Mouse (Mus musculus): ENCODE measurements around the gene Aldh3a1.

The Aldh3a1 gene

DNA sequence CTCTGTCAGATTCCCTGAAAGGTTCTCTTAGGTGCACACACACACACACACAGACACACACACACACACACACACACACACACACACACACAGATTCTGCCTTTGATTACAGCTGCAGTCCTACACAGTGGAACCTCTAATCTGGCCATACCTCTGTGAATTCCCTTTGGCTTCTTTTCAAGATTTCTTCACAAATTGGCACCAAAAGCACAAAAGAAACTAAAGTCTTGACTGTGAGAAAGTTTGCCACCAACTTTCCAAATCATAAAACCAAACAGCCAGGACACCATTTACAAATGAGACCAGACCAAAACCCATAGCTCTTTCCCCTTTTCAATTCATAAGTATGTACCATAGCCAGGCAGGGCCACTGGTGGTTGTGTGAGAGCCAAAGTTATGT is 9.4 kb upstream of the Aldh3a1 start:
- no peak for DNase-seq

DNA sequence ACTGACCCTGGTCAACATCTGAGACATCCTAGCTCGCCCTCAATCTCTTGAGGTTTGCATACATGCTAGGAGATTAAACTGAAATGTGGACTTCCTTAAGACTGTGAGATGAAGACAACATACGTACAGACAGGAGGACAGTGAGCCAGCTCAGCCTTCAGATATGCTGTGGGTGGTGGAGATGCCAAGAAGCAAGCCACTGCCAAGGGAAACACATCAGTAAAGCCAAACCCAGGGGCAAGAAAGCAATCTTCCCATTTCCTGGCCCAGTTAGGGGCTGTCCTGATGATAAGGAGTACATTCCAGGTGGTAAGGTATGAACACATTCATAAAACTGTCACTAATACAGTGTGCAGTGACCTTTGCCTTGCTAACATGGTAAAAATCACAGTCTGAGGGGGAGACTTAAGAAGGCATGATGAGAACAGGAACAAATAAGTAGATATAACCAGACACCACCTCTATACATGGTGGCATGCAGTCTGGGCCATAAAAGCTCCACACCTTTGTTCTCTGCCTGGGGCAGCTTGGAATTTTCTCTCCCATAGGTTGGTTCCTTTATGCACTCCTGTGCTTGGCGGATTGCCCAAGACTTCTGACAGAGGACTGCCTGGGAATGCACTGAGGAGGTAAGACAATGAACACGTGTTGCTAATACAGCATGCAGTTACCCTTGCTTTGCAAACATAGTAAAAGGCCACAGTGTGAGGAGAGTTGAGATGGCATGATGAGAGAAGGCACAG is 7.5 kb upstream of the Aldh3a1 start:
- no peak for DNase-seq

DNA sequence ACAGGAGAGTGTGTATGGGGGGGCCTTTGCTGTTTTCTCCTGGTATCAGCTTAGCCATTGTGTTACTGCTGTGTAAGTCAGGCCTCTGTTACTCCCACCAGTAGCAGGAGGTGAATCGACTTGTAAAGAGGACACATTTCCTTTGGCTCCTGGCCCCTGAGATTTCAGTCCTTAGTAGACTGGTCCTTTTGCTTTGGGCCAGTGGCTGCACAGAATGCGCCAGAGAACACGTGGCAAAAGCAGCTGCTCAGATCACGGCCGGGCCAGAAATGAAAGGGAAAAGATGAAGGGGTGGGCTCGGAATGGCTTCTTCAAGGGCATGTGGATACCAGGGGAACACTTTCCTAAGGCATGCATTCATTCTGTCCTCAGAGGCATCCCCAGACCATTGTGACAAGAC is 5.2 kb upstream of the Aldh3a1 start:
- DNase-seq = no peak

DNA sequence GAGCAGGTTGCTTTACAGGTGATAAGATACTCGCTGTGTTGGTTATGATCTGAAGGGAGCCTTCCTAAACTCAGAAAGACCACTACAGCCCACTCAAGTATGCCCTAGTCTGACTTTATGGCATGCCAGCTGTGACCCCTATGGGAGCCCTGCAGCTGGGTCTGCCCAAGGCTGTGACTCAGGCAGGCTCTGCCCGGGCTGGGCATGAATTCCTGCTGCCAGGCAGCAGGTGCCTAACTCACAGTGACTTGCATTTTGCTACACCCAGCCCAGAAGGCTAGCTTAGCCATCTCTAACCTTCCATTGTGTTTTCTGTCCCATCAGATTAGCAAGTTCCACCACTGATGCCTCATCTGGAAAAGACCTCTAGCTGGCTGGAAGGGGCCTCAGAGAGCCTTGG is 4.5 kb upstream of the Aldh3a1 start:
- DNase-seq = no peak

DNA sequence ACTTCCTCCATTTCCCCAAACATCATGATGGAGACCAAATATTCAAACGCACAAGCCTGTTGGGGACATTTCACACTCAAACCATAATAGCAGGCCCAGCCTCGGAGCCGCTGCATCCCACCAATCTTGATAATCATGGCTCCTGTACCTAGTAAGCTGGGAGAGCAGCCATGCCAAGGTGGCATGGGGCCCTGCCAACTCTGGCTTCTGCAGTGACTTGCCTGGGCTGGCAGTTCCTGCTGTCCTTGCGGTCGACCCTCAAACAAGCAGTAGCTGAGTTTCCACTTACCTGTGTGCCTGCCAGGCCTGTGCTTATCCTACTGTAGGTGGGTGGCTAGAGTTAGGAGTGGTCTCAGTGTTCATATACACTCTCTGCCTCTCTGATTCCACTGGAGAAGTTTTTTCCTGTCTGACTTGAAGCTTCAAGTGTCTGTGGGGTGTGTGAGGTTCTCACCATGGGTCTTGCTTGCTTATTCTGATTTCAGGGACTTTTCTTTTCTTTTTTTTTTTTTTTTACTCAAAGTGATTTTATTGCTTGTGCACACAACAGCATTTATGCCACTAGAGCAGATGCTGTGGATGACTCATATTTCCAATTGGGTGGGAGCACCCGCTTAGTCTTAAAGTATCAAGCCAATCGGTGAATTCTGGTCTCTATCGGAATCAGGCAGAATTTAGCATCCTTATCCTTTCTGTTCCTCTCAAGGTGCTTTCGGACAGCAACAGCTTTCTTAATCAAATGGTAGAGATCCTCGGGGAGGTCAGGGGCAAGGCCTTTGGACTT is 2.0 kb upstream of the Aldh3a1 start:
- no peak for DNase-seq

DNA sequence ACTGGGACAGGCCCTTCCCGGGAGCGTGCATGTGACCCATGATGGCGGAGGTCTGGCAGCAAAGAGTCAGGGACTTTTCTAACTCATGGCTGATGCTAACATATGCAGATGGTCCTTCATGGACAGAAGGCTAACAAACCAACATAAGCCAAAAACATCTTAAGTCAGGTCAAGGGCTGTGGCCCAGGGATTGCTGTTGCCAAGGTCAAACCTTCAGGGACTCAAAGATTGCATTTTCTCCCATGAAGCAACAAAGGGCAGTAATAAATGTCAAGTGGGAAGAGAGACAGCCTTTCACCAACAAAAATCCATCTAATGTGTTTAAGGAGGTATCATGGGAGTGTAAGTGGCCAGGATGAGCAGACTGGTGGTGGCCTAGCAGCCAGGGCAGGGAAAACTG is 1.2 kb upstream of the Aldh3a1 start:
- no peak for DNase-seq

DNA sequence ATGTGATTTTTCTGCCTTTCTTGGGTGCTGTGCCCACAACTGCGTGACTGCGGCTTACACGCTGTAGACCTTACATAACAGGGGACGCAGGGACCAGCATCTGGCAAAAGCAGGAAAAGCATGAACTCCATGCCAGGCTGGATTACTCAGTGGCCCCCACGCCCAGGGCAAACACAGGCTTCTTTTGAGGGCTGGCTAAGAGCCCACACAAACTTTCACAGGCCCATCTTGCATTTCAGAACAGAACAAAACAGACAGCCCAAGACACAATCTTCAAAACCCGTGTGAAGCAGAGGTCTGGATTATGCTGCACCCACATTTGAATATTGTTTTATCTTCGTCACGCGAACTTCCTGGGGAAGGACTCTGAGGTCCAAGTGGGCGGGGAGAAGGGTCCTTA is 979 bp downstream of the Aldh3a1 start:
- no peak for DNase-seq

DNA sequence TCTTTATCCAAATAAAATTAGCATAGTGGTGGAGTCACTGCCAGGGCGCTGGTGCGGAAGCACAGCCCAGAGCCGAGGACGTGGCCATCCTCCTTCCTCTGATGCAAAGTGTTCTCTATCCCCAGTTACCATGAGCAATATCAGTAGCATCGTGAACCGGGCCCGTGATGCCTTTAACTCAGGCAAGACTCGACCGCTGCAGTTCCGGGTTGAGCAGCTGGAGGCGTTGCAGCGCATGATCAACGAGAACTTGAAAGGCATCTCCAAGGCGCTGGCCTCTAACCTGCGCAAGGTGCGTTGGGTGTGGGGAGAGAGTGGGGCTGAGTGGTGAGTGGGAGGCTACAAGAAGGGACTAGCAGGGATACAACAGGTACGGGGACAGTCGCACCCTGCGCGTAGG is 4.8 kb downstream of the Aldh3a1 start:
- DNase-seq = no peak

DNA sequence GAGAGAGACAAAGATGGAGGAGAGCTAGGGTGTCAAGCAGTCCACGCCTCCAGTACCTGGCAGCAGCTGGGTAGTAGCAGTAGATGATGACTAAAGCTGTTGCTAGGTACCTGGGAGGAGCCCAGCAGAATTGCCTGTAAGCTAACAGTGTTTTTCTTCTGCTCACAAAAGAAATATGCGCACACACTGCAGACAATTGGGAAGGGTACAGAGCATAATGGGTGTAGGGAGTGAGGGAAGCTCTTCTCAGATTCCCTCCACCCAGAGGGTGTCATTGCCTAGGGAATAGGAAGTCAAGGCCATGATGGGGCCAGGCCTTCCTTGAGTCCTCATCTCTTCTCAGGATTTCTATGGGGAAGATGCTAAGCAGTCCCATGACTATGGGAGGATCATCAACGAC is 8.6 kb downstream of the Aldh3a1 start:
- no peak for DNase-seq

DNA sequence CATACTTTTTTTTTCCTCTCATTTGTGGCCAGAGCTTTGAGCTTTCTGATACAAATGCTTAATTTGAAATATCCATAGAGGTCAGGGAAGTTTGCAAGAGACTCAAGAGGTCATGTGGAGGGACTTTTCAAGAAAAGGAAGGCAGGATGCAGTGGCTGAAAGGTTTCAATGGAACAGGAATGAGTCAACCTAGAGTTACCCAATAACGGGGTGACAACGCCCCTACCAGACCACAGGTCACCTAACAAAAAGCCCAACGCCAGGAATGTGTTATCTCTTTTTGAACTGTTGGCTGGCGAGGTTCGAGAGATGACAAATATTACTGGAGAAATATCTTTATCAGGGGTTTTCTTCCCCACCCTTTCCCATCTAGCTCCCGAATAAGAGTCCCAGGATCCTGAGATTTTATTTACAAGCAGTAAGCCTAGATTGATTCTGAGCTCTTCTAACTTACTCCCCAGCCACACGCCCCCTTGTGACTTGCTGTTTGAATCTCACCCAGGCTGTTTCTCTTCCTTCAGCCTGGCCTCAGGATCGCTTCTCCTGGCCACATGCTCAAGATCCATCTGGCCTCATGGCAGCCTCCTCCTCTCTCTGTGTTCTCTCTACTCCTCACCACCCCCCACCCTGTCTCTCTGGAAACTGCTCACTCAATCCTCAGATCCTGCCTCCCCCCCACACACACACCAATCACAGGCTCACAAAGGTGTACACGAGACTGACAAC is 13.0 kb downstream of the Aldh3a1 start:
- DNase-seq = no peak

DNA sequence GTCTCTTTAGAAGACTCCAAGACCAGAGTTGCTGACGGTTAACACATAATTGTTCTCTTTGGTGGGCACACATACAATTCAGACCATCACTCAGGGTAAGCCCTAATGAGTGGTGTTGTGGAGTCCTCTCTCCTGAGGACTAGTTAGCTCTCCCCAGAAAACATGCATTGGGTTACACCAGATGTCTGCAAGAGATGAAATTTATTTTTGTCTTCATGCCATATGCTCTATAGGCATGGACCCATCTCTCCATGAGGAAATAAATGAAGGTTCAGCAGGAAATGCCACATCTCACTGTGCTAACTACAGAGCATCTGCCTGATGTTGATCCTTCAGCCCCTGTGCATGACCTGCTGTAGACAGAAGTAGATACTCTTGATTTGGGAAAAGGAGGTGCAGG is 14.7 kb downstream of the Aldh3a1 start:
- no peak for DNase-seq

DNA sequence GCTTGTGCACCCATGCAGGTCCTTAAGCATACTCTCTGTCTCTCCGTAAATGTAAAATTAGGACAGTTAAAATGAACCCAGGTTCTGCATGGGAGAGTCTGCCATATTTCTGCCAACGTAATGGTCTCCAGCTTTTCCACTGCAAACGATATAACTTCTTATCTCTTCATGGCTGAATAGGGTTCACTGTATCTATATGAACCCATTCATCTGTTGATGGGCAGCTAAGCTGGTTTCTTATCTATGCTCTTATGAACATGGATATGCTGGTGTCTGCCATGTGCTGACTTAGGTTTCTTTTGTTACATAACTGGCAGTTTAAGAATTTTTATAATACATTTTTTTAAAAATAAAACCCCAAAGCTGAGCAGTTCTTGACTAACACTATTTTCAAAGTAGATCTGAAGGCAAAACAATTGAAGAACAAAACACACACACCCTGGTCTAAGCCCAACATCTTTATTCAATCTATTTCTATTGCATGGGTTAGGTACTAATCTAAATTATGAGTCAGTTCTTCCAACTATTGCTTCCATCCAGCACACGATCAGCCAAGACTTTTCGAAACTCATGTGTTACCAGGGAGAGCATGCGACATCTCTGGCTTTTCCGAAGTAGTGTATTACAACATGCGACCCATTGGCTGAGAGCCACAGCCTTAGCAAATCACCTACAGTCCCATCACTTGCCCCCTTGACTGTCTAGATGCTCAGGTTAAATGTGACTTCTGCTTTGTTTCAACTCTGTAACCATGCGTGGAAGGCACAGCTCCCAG is 15.8 kb downstream of the Aldh3a1 start:
- no peak for DNase-seq

DNA sequence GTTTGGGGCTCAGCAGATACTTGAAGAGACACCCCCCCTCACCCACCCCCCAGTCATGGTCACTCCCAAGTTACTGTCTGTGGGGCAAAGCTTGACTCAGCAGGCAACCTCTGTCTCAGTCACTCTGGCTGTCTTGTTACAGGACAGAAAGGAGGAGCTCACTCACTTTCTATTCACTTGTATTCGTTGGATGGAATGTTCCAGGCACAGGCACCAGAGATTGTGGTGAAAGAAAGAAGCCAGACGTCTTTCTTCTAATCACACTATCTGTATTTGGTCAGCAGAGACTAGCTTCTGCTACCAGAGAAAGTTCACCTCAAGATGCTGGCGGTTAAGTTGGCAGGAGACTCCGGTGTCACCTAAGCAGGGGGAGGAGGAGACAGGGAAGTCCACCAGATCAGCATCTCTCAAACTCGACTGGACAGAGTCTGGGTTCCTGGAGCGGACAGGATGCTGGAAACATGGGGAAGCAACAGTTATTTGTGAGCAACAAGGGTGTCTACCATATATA is 17.0 kb downstream of the Aldh3a1 start:
- no peak for DNase-seq

DNA sequence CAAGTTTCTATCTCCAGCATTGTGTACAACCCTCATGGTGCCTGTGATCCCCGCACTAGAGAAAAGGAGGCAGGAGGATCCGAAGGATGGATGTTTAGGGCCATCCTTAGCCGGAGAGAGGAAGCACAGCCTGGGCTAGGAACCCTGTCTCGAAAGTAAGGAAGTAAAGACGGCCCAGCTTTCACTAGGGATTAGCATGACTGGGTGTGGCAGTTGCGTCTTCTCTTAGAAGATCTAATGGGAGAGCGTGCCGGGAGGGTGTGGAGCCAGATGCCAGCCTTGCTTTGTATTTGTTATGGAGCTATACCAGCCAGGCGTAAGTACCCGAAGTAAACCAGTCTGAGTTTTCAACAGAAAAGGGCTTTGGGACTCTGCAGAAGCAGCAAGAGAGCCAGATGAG is 17.6 kb downstream of the Aldh3a1 start:
- no peak for DNase-seq

DNA sequence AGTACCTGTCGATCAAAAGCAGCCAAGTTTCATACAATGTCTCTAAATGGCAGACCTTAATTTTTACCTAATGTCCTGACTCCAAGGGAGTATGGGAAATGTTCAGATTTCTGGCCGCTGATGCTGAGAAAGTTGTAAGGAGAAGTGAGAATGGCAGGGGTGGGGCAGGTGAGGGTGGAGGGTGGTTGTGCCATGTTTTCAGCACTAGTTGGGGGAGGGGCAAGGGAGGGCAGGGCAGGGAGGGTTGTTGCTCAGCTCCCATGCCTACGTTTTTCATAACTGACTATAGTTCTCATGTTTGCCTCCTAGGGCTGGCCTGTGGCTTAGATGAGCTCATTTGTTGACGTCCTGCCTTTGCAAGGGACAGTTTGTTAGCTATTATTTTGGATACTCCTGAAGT is 18.2 kb downstream of the Aldh3a1 start:
- DNase-seq = no peak

DNA sequence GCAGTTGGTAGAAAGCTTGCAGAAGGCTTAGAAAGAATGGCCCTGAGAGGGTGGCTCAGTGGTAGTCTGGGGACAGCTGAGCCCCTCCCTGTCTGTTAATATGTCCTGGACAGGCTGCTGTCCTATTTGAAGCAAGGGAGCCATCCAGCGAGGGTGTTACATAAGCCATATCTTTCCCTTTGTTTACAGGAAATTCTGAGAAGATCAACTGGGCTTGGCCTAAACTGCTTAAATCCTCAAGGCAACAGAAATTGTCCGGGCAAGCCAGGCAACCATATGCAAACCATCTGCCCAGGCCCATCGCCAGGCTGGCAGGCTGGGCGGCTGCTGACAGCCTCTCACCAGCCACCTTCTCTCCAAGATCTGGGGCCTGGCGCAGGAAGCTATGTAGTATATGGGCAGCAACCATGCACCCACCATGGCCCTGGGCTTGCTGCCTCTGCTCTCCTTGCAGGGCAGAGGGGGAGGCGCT is 18.6 kb downstream of the Aldh3a1 start:
- DNase-seq = peak; percentile 50

DNA sequence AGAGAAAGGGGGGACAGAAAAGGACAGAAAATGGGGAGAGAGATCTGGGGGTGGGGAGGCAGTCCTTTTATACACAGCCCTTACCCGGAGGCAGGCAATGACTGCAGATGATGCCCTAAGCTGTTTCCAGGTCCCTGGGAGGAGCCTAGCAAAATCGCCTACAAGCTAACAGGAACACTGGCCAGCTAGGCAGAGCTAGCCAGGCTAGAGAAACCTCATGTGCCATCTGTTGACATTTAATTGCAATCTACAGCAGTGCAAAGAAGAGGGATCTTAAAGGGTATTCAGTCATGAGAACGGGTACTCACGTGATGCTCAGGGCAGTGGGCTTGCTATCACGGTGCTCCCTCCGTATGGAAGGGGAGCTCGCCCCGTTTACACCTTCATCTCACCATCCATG is 20.5 kb downstream of the Aldh3a1 start:
- no peak for DNase-seq

DNA sequence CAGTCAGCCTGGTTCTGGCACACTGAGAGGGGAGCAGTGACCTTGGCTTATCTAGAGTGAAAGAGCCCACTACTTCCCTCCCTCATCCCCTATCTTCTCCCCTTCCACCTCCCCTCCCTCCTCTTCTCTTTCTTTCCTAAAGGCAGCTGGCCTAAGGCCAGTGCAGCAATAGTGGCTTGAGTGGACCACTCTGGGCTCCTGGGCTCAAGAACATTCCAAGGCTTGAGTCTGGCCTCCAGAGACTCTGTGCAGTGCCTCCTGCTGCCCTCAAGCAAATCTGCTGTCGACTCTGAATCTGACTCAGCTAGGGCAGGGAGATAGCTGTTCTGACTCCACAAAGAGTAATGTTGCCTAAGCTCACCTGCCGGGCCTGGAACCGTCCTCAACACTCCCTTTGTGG is 21.1 kb downstream of the Aldh3a1 start:
- no peak for DNase-seq

DNA sequence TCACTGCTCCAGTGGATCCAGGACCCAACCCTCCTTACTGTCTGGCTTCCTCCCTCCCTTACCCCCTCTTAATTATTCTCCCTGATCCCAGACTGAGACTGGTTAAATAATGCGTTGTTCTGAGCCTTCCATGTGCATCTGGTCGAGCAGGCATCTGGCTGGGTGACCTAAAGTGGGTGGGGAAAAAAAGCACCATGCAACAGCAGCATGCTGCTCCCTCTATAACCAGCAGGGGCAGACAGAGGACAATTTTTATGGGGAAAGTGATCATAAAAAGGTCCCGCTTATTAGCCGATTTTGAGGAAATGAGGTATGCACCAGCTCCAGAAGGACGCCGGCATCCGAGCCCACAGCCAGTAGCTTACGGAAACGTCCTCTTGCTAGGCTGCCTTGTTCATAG is 24.0 kb downstream of the Aldh3a1 start:
- DNase-seq = peak; percentile 40

DNA sequence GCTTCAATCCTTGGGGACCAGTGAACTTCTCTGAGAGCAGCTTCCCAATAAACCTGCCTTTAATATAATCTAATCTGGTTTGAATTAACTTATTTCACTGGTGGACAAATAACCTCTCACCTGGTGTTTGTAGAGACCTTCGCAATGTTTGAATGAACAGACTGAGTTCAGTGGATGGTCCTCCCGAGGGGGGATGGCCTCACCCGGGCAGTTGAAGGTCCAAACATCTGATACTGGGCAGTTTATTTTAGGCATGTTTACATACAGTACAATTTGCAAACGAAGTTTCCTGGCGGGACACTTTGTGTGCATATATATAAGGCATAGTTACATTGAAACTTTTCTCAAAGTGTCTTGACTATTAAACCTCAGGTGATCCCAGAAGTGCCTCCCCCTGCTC is 26.8 kb downstream of the Aldh3a1 start:
- no peak for DNase-seq

DNA sequence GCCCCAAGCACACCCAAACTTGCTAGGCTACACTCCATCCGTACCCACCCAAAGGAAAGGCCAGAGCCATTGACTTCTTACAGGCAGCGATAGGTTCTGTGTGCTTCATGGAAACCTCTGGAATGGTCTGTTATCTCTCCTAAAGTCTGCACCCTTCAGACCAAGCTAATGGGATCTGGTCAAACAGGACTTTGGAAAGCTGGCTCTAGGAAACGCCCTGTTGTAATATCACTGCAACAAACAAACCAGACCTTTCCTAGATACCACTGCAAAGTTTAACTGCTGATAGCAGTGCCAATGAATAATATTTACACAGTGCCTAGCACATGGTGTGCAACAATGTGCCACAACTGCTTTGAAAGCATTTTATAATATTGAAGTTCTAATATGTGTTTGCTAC is 28.7 kb downstream of the Aldh3a1 start:
- no peak for DNase-seq

DNA sequence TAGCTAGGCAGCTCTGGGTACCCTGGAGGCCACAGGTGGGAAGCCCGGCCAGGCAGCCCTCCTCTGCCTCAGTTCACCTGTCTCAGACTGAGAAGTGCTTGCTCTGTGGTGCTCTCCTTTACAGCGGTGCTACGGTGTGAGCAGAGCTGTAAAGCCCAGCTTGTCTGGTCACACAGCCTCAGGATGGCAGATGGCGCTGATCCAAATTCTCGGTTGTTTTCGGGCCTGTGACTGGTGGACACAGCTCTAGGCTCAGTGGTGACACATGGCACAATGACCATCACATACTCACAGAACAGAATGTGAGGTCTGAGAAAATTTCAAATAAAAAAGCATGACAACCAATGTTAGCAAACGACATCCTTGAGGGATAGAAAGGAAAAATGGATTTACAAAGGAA is 37.1 kb downstream of the Aldh3a1 start:
- DNase-seq = no peak

DNA sequence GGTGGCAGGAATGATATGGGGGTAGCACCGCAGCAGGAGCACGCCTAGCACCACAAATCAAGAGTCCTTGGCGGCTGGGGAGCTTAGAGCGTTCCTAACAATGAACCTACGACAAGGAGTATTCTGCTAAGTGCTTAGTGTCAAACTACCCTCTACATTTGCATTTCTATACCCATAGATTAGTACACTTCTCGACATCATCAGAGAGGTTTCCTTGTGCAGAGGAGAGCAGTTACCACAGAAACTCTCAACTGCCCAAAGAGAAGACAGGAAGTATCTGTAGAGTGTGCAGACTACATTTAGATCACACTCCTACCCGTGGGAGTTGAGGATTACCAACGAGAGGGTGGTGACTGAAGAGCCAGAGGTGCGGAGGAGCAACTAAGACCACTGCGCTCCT is 44.4 kb downstream of the Aldh3a1 start:
- no peak for DNase-seq

All from right cerebral cortex, postnatal 4 days (tissue).